Mouse (Mus musculus): ENCODE data around the gene Aifm2.

DNA sequence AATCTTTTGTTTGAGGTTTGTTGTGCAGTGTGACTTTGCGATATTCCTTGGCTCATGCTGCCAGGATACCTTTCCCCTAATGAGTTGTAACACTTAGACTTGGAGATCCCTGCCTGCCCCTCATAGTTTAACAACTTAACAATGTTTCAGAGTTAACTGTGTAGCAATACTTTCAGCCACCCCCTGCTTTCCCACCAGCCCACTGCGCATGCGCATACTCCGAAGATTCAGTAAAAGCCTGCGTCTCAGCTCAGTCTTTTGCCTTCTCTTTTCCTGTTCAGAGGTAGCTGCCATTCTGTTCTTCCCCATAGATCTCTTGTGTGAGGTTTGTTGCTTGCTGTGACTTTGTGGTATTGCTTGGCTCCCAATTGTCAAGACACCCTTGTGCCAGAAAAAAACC, 73.4 kb downstream of the Aifm2 start:
- TF ChIP-seq POLR2A (IDR thresholded peaks at IDR 0.05; ENCODE audit: insufficient read depth, low read depth, low read length) (no peak), CTCF (IDR thresholded peaks at IDR 0.05; ENCODE audit: insufficient read depth, low read depth, low read length) (no peak)
